8 mouse cellular contexts compared by ENCODE assay signal in genomic region chr11:120369656-120370055, GRCm38 (mm10). TPM values are rescaled to one million over a fixed set of nuclear protein-coding genes. Genes with fewer than 3 reads are reported as not detected.
A peak's percentile ranks its signal among the peaks of the same experiment; 100 is the strongest.
DNase-seq lines count a peak whose midpoint lies in the region; ATAC-seq and TF ChIP-seq lines count a peak whose summit lies in the region.

No protein-coding gene starts in this region.

- in situ Hi-C loops in ES-E14 (cut with MboI; ENCODE audit: low sequenced_read_pairs in 2 of 2, unreplicated experiment in 2 of 2): no loop called here

- no peak overlapping the region for H3K4me2 ChIP-seq in embryonic facial prominence, embryonic 12.5 days (replicated peaks)
- H3K4me2 ChIP-seq in heart, embryonic 16.5 days (ENCODE audit: low read depth, low read length): no peak overlapping the region

- H3K4me3 ChIP-seq in ES-E14 (ENCODE audit: insufficient read depth in 1 of 2, low read depth in 1 of 2, low read length in 2 of 2, poor library complexity in 1 of 2, severe bottlenecking in 1 of 2): no peak overlapping the region
- no peak overlapping the region for H3K4me3 ChIP-seq in embryonic facial prominence, embryonic 12.5 days
- H3K4me3 ChIP-seq in heart, embryonic 16.5 days (ENCODE audit: low read length): no peak overlapping the region

- no peaks in the 10 kb centered on the region for H3K9me3 ChIP-seq in ES-E14 (ENCODE audit: control insufficient read depth, insufficient read depth, low read depth, low read length)
- H3K9me3 ChIP-seq in embryonic facial prominence, embryonic 12.5 days: no peaks in the 10 kb centered on the region
- no peaks in the 10 kb centered on the region for H3K9me3 ChIP-seq in heart, embryonic 16.5 days (replicated peaks; ENCODE audit: control insufficient read depth, low read length)

- DNase-seq in 416B (ENCODE audit: low read depth) (peak; percentile 65), ES-E14 (ENCODE audit: low read depth, low spot score) (no peak)
- peak; percentile 81 for DNase-seq in kidney, postnatal 14 days
- peak; percentile 80 for DNase-seq in lung, postnatal 14 days
- DNase-seq in retina, postnatal 1 day: peak; percentile 80

- H3K27me3 ChIP-seq in embryonic facial prominence, embryonic 12.5 days: no peaks in the 10 kb centered on the region
- no peaks in the 10 kb centered on the region for H3K27me3 ChIP-seq in heart, embryonic 16.5 days (ENCODE audit: control insufficient read depth, insufficient read depth, low read length)

- no peak overlapping the region for H3K9ac ChIP-seq in ES-E14 (ENCODE audit: insufficient read depth, low read depth, low read length, poor library complexity, severe bottlenecking)
- H3K9ac ChIP-seq in embryonic facial prominence, embryonic 12.5 days: no peak overlapping the region
- H3K9ac ChIP-seq in heart, embryonic 16.5 days (ENCODE audit: low read length): no peak overlapping the region

- H3K36me3 ChIP-seq in ES-E14 (ENCODE audit: control insufficient read depth, insufficient read depth, low read length, poor library complexity, severe bottlenecking): peaks cover 6% of the 10 kb centered on the region; the same call in 1 of the 2 replicates
- H3K36me3 ChIP-seq in embryonic facial prominence, embryonic 12.5 days: peaks cover 57% of the 10 kb centered on the region
- H3K36me3 ChIP-seq in heart, embryonic 16.5 days (ENCODE audit: control insufficient read depth, insufficient read depth): peaks cover 19% of the 10 kb centered on the region

- H3K27ac ChIP-seq in ES-E14 (ENCODE audit: insufficient read depth, low read depth, low read length, poor library complexity, severe bottlenecking): no peak overlapping the region; the same call in 1 of the 2 replicates
- 0 out of 2 replicates have a peak overlapping the region, but pooled peaks have one; percentile 3 for H3K27ac ChIP-seq in embryonic facial prominence, embryonic 12.5 days
- no peak overlapping the region for H3K27ac ChIP-seq in heart, embryonic 16.5 days (ENCODE audit: low read length)

- H3K4me1 ChIP-seq in ES-E14 (ENCODE audit: control insufficient read depth in 2 of 2, insufficient read depth in 2 of 2, low read length in 2 of 2, poor library complexity in 1 of 2): peaks cover 0 to 27% of the 10 kb centered on the region in 2 experiments; a peak in 1 of 4 replicates
- H3K4me1 ChIP-seq in embryonic facial prominence, embryonic 12.5 days: peaks cover 11% of the 10 kb centered on the region; the same call in 1 of the 2 replicates
- peaks cover 20% of the 10 kb centered on the region for H3K4me1 ChIP-seq in heart, embryonic 16.5 days (ENCODE audit: control insufficient read depth, insufficient read depth, low read length)

- WGBS in embryonic facial prominence, embryonic 12.5 days: 38% methylated on average over 8 of the region's 8 CpGs
- WGBS in heart, embryonic 16.5 days: 30% methylated on average over 8 of the region's 8 CpGs

- ATAC-seq in embryonic facial prominence, embryonic 12.5 days (ENCODE audit: insufficient number of reproducible peaks, insufficient read depth, low FRiP score, low TSS enrichment): peak; percentile 13; the same call in 1 of the 2 replicates
- ATAC-seq in heart, embryonic 16.5 days (replicated peaks; ENCODE audit: extremely low read depth, insufficient read depth, low FRiP score): peak; percentile 41
- ATAC-seq in inflammation-experienced regulatory T-cells, adult 6 months: no peak

TF ChIP-seq in ES-E14, 5 proteins besides CTCF, POLR2A, EP300 and RAD21:
- no peak for TF ChIP-seq CHD2 (IDR thresholded peaks at IDR 0.05; ENCODE audit: low read depth, low read length)
- TF ChIP-seq MAFK (IDR thresholded peaks at IDR 0.05; ENCODE audit: insufficient read depth, low read depth, low read length): peak; percentile 53; the same call in 1 of the 2 replicates

RNA-seq across cellular contexts. Expression of gene Fscn2, which starts 8.3 kb away (rescaled TPM):
- 0.31 and 0.42 TPM in 2 replicates for total RNA-seq in ES-E14 (2012; rRNA removed)
- 0.61 and 0.78 TPM in 2 replicates for polyA plus RNA-seq in embryonic facial prominence, embryonic 12.5 days (2016; fragmentation: Nextera tagmentation; extraction: Ambion mirVana)
- polyA plus RNA-seq in heart, embryonic 16.5 days (2015; fragmentation: Nextera tagmentation; extraction: Ambion mirVana): 0.71 and 0.91 TPM in 2 replicates
- polyA plus RNA-seq in inflammation-experienced regulatory T-cells, adult 6 months (2017; shearing (Covaris generic)): under 1 TPM in 1 of 3 experiments, not detected in 2; 0.98 TPM

RNA-seq across cellular contexts. Expression of gene Faap100, which starts 8.9 kb away (rescaled TPM):
- 27.2 and 30.0 TPM in 2 replicates for total RNA-seq in ES-E14 (2012; rRNA removed)
- 44.6 and 48.3 TPM in 2 replicates for polyA plus RNA-seq in embryonic facial prominence, embryonic 12.5 days (2016; fragmentation: Nextera tagmentation; extraction: Ambion mirVana)
- 28.8 and 37.3 TPM in 2 replicates for polyA plus RNA-seq in heart, embryonic 16.5 days (2015; fragmentation: Nextera tagmentation; extraction: Ambion mirVana)
- 10 to 100 TPM; 15.9 to 23.1 (median 17.9) TPM for polyA plus RNA-seq in inflammation-experienced regulatory T-cells, adult 6 months (2017; shearing (Covaris generic))

RNA-seq across cellular contexts. Expression of gene Actg1, which starts 21.3 kb away (rescaled TPM):
- total RNA-seq in ES-E14 (2012; rRNA removed): 1,716 and 2,367 TPM in 2 replicates
- polyA plus RNA-seq in embryonic facial prominence, embryonic 12.5 days (2016; fragmentation: Nextera tagmentation; extraction: Ambion mirVana): 3,148 and 3,183 TPM in 2 replicates
- polyA plus RNA-seq in heart, embryonic 16.5 days (2015; fragmentation: Nextera tagmentation; extraction: Ambion mirVana): 1,134 and 1,179 TPM in 2 replicates
- polyA plus RNA-seq in inflammation-experienced regulatory T-cells, adult 6 months (2017; shearing (Covaris generic)): 1,000 to 10,000 TPM; 2,239 to 4,634 (median 2,897) TPM
